Mouse (Mus musculus) left cerebral cortex, postnatal 25 days (tissue): ENCODE data around the gene Rrp7a. TPM values are rescaled to one million over a fixed set of nuclear protein-coding genes. Genes with fewer than 3 reads are reported as not detected.

Source experiments
- DNase-seq, 2 experiments: peaks; one replicate each; pipeline ENCODE4 v3.0.0; 2022; ENCODE audit warnings: low spot score in 2 of 2, mixed read lengths in 1 of 2
- intact Hi-C: fragments of 180-260 bp; cut with DNase I; formaldehyde crosslinking; loops from one replicate; pipeline ENCODE4 v1.15.1; 2025
- total RNA-seq, 2 experiments: library from RNA; stranded (reverse); gene quantifications; 2 replicates each; pipeline ENCODE4 v1.2.3; 2021

Rrp7a gene
- total RNA-seq, 2 experiments from 2014 or later: 140 to 161 TPM

DNA sequence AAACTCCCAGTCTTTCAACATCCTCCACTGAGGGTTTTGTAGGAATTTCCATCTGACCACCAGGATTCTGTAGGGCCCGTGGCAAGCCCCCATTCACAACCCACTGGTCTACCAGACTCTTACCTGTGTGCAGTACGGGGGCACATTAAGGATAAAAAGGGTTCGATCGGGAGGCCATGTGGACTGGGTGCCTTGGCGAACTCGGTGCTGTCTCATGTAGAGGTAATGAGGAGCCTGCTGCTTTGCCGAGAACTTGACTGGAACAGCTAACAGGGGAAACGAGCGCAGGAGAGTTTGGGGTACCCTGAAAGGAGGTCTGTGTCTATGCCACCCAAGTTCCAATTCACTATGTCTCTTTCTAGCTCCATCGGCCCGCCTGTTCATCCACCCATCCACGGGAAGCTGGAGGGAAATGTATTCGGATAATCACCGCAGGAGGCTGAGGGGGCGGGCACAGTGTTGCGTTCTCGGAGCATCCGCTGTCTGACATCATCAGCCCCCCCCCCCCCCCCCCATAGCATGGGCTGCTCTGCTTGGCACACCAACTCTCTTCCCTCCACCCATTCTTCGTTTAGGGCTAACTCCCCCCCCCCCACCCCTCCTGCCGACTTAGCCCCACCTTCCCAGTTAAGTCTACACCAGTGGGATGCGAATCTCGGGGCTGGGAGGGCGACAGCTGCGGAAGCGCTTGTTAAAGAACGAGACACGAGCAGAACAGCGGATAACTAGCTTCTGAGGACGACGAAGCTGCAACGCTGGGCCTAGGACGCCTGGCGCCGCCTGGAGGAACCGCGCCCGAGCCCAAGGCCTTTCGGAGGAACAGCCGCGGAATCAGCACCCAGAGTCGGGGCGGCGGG is 664 bp downstream of the Rrp7a start:
- intact Hi-C loops: loop anchor here (1.0 kb wide), 1 partner anchor 27 kb away; the partner anchor contains the start of gene Poldip3
- DNase-seq: peak; percentile 54 to 81

DNA sequence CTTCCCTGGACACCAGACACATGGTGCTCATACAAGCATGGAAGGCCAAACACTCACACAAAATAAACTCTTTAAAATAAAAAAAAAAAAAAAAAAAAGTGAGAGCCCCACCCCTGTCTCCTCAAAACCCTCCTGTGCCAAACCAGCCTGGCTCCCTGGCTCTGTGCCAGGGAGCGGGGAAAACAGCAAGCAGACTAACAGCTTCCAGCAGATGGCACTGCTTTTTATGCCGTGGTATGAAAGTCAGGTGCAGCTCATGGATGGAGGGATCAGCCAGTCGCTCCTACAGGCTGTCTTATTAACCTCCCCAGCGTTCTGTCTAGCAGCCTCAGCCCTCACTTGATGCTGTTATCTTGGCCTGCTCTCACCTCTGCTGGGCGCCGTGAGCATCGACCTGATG is 4.2 kb downstream of the Rrp7a start:
- intact Hi-C loops: no loop called here

DNA sequence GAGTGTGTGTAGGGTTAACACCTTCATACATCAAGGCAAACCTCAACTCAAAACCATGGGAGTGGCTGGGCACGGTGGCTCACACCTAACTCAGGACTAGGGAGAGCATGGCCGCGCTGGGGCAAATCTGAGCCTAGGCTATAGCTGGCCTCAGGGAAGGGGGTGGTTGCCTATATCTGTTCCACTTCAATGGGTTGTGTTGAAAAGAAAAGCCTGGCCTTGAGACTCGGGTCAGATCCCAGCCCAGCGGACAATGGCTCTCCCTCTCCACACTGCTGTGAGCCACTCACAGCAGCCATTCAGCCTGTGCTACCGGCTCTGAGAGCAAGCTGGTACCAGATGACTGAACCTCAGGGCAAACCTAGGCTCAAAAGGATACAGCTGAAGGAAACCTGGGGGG is 7.5 kb downstream of the Rrp7a start:
- no peak for DNase-seq
- intact Hi-C loops: no loop called here

More for the DNA sequence above, 4.2 kb downstream of the Rrp7a start:
- peak in 1 of 2 experiments; percentile 68 for DNase-seq

GRCm38 (mm10) chr15:83114106-83114505 is 8.5 kb downstream of the Rrp7a start:
- no peak for DNase-seq

DNA sequence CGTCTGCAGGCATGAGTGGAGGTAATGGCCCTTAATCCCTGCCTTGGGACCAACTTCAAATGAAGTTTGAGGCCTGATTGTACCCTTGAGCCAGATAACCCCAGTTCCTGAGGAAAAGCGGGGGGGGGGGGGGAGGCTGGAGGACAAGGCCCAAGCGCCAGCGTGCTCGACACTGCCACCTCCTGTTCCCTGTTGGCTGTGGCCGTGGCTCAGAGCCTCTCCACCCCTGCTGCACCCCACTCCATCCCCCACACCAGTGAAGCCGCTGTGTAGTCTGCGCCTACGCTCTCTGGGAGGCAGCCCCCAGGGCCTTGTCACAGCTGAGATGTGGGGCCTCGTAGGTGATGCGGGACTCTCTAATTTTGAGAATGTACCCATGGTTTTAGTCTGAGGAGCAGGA is 9.7 kb downstream of the Rrp7a start:
- DNase-seq: peak; percentile 54 to 64
- intact Hi-C loops: loop anchor here (1.0 to 2.0 kb wide), 2 partner anchors 298 to 308 kb away; no protein-coding TSS in a partner anchor

More at GRCm38 (mm10) chr15:83114106-83114505, 8.5 kb downstream of the Rrp7a start:
- intact Hi-C loops: no loop called here

DNA sequence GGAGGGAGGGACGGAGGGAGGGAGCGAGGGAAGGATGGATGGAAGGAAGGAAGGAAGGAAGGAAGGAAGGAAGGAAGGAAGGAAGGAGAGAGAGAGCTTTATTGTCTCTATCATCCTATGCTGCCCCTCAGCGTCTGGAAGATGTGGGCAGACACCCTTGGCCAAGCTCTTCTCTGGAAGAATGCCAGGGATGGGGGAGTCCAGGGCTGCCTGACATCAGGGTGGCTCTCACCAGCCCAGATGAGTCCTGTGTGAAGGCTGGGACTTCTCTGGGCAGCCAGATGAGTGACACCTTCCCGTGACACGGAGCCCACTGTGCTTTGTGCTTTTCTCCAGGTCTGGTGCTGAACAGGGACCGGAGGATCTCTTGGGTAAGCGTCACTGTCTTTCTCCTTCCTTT is 10.7 kb downstream of the Rrp7a start:
- intact Hi-C loops: loop anchor here (2.0 kb wide), 2 partner anchors 27 to 297 kb away; no protein-coding TSS in a partner anchor
- DNase-seq: no peak

DNA sequence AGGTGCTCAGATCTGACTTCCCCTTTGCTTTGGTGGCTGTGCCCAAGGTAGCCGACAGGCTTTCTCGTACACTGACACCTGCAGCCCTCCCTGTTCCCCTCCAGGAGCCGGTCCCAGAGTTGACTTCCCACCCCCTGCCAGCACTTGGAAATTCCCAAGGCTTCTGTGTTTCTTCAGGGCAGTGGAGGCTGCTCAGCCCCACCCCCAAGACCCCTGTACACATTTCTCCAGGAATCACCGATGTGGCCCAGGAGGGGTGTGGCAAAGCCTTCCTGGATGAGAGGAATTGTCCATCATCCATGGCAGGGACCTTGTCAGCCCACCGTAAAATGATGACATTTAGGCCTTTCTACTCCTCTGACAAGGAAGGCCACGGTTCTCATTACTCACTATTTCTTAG is 11.3 kb downstream of the Rrp7a start:
- intact Hi-C loops: loop anchor here (2.0 kb wide), 1 partner anchor 26 kb away; no protein-coding TSS in a partner anchor
- DNase-seq: no peak

- DNase-seq: no peak
- intact Hi-C loops: no loop called here
Observed at GRCm38 (mm10) chr15:83107814-83108213, 14.8 kb downstream of the Rrp7a start.

GRCm38 (mm10) chr15:83106426-83106825 is 16.2 kb downstream of the Rrp7a start:
- no peak for DNase-seq
- intact Hi-C loops: no loop called here

DNA sequence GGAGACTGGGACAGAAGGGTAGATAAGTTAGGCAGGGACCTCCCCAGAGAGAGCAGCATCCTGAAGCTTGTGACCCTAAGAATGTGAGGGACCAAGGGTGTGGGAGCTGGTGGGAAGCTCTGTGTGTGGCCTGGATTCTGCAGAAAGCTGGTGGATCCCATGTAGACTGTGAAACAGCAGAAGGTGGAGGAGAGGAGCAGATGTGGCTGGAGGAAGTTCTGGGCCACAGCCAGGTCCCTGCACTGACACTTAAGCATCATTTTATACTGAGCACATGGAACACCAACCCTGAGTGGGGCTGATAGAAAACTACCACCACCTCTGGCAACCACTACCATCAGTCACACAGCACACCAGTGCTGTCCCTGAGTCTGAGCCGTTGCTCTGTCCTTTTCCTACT is 19.5 kb downstream of the Rrp7a start:
- intact Hi-C loops: no loop called here

DNA sequence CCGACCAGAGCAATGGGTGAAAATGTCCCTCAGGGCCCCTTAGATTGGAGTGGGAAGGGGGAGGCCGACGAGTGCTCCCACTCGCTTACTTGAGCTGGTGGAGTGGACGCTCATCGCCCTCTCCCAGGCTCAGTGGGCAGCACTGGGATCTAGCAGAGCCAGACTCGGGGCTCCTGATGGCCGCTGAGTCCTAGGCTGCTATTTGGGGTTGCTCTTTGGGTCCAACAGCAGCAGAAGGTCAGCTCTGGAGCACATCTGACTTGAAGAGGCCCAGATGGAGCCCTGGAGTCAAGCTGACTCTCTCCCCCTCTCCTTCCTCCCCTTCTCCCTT is 22.3 kb downstream of the Rrp7a start:
- intact Hi-C loops: no loop called here
- DNase-seq: no peak

More for the DNA sequence above, 19.5 kb downstream of the Rrp7a start:
- peak in 1 of 2 experiments; percentile 79 for DNase-seq

DNA sequence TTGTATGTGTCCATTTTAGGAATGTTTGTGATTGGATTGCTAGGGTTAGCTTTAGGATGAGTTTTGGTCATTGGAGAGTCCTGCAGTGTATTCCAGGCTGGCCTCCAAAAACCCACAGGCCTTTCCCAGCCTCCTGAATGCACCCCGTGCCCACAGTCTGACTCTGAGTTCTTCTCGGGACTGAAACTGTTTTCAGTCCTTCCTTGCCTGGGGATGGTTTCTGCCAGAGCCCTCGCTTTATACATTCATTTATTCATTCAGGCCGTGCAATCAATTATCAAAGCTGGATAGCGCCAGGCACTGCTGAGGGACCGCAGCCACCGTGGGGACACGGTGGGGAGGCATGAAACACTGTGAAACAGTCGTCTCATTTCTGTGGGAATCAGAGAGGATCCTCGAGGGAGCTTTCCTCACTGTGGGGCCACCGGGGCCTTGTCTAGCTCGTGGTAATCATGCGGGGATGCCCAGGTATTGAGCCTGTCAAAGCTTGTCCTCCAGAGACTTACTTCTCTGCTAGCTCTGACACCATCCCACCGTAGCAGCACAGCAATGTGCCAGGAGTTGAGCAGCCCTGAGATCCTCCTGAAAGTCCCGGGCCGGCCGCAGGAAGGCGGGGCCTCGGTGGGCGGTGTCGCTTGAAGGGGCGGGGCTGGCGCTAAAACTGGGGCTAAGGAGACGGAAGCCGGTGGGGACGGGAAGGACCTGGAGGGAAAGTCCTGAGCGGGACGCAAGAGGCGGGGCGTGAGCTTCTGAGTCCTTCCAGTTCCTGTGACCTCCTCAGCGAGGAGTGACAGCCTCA is 22.9 kb downstream of the Rrp7a start:
- intact Hi-C loops: no loop called here
- peak in 1 of 2 experiments; percentile 51 for DNase-seq

GRCm38 (mm10) chr15:83095950-83096349 is 26.7 kb downstream of the Rrp7a start:
- intact Hi-C loops: no loop called here
- no peak for DNase-seq

DNA sequence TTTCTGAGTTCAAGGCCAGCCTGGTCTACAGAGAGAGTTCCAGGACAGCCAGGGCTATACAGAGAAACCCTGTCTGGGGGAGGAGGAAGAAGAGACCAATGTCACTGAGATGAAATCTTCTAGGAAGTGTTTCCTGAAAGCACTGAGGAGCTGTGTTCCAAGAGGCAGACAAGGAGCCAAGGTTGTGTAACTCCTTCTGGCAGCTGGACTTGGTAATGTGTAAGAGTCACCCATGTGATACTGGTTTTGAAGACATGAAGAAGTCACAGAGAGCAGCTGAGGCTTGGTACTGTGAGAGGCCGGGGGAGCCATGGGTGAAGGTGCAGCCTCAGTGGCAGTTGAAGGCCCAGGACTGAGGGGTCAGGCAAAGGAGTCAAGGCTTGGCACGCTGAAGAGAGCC is 28.9 kb downstream of the Rrp7a start:
- intact Hi-C loops: no loop called here
- no peak for DNase-seq

- intact Hi-C loops: no loop called here
- DNase-seq: no peak
Observed at GRCm38 (mm10) chr15:83090874-83091273, 31.7 kb downstream of the Rrp7a start.

GRCm38 (mm10) chr15:83089429-83089605 is 33.3 kb downstream of the Rrp7a start, which contains the start of gene Serhl:
Gene Serhl, plus strand, starts transcription at chr15:83089506.
- intact Hi-C loops: no loop called here
- DNase-seq: no peak

- DNase-seq: no peak
- intact Hi-C loops: no loop called here
Observed at GRCm38 (mm10) chr15:83088495-83089428, 33.8 kb downstream of the Rrp7a start.

GRCm38 (mm10) chr15:83086636-83087328 is 35.8 kb downstream of the Rrp7a start:
- intact Hi-C loops: no loop called here
- DNase-seq: no peak

- DNase-seq: peak in 1 of 2 experiments; percentile 28
- intact Hi-C loops: loop anchor here (2.0 kb wide), 2 partner anchors 25 to 29 kb away; no protein-coding TSS in a partner anchor
Observed at GRCm38 (mm10) chr15:83085901-83086300, 36.7 kb downstream of the Rrp7a start.
